Mouse (Mus musculus) kidney, postnatal 0 days (tissue): ENCODE data around the gene Nkain2. TPM values are rescaled to one million over a fixed set of nuclear protein-coding genes. Genes with fewer than 3 reads are reported as not detected.
"Not testable (repeated sequence)": the region's sequence is repeated elsewhere in the genome, so short reads cannot be mapped to it uniquely, and the experiment has no call there.

Source experiments
- ATAC-seq: fragments of 200-750 bp; cut with Nextera tagmentation; replicated peaks from 2 replicates; pipeline ENCODE4 v1.8.0; 2017; ENCODE audit warnings: low read depth, moderate number of reproducible peaks, moderate TSS enrichment, moderate library complexity; ENCODE audit not compliant: low FRiP score
- DNase-seq: peaks from one replicate; pipeline ENCODE4 v3.0.0-alpha.2; 2016; ENCODE audit warnings: low spot score
- H3K27ac ChIP-seq: fragments of 300-500 bp; sonication (generic); 2 replicates; pipeline ENCODE4 v1.5.1; 2014; ENCODE audit warnings: mild to moderate bottlenecking
- H3K27me3 ChIP-seq: fragments of 300-500 bp; sonication (generic); 2 replicates; pipeline ENCODE4 v1.6.1; 2014; ENCODE audit warnings: low read length, mixed read lengths; ENCODE audit not compliant: insufficient read depth
- H3K36me3 ChIP-seq: fragments of 300-500 bp; sonication (generic); 2 replicates; pipeline ENCODE4 v1.6.1; 2014; ENCODE audit warnings: low read length, mixed read lengths; ENCODE audit not compliant: insufficient read depth
- H3K4me1 ChIP-seq: fragments of 300-500 bp; sonication (generic); replicated peaks from 2 replicates; pipeline ENCODE4 v1.6.1; 2014; ENCODE audit warnings: antibody characterized with exemption, low read length, mixed read lengths; ENCODE audit not compliant: insufficient read depth
- H3K4me2 ChIP-seq: fragments of 300-500 bp; sonication (generic); 2 replicates; pipeline ENCODE4 v1.6.1; 2014; ENCODE audit warnings: mild to moderate bottlenecking, low read length, moderate library complexity, mixed read lengths
- H3K4me3 ChIP-seq: fragments of 300-500 bp; sonication (generic); replicated peaks from 2 replicates; pipeline ENCODE4 v1.5.1; 2014; ENCODE audit warnings: low read depth, low read length
- H3K9ac ChIP-seq: fragments of 300-500 bp; sonication (generic); 2 replicates; pipeline ENCODE4 v1.6.1; 2014; ENCODE audit warnings: low read depth, low read length
- H3K9me3 ChIP-seq: fragments of 300-500 bp; sonication (generic); replicated peaks from 2 replicates; pipeline ENCODE4 v1.6.1; 2016; ENCODE audit warnings: low read length, inconsistent platforms, mixed read lengths
- CTCF ChIP-seq: IDR thresholded peaks from 2 replicates; pipeline ENCODE4 v1.5.1; 2016; ENCODE audit warnings: antibody characterized with exemption, low read depth, mild to moderate bottlenecking, moderate library complexity
- WGBS: fragments of 180-500 bp; shearing (Covaris S2); extraction: QIAGEN DNeasy Blood & Tissue Kit; methylation state at CpG from one replicate; pipeline ENCODE4 v1.1.7; 2014; 5-methylcytosine and 5-hydroxymethylcytosine counted together
- polyA plus RNA-seq: library from polyadenylated mRNA; unstranded; fragments of >200 nt; fragmentation: Nextera tagmentation; extraction: Ambion mirVana; gene quantifications from 2 replicates; pipeline ENCODE4 v1.2.1, GENCODE M21; 2015

Nkain2 gene
- polyA plus RNA-seq, 1 experiment from 2014 or later: 0.34 TPM

DNA sequence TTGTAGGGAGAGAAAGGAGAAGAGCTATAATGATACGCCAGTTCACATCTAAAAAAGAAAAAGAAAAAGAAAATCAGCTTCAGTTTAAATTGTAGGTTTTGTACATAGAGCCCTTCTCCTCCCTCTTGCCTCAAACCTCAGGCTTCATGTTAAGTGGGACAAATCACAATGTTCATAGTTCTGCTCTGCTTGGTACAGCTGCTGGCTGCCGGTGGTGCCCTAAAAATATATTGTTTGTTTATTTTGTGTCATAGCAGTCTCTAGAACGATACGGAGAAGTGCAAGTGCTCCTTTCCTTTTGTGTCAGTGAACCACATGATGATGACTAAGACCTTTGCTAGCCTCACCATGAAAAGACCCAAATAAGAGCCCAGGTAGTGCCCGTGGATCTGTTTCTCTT is 962.6 kb downstream of the Nkain2 start:
- no peak overlapping the region for H3K27ac ChIP-seq
- WGBS: 45% methylated on average over 5 of the region's 5 CpGs
- H3K9ac ChIP-seq: no peak overlapping the region
- TF ChIP-seq CTCF: no peak
- no peaks in the 10 kb centered on the region for H3K4me1 ChIP-seq
- no peaks in the 10 kb centered on the region for H3K9me3 ChIP-seq
- H3K4me2 ChIP-seq: no peak overlapping the region
- no peak for DNase-seq
- no peaks in the 10 kb centered on the region for H3K27me3 ChIP-seq
- ATAC-seq: no peak
- H3K36me3 ChIP-seq: no peaks in the 10 kb centered on the region
- no peak overlapping the region for H3K4me3 ChIP-seq

DNA sequence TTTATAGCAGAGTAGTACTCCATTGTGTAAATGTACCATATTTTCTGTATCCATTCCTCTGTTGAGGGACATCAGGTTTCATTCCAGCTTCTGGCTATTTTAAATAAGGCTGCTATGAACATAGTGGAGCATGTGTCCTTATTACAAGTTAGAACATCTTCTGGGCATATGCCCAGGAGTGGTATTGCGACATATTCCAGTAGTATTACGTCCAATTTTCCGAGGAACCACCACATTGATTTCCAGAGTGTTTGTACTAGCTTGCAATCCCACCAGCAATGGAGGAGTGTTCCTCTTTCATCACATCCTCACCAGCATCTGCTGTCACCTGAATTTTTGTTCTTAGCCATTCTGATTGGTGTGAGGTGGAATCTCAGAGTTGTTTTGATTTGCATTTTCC is 969.4 kb downstream of the Nkain2 start:
- 87% methylated on average over 3 of the region's 3 CpGs for WGBS

DNA sequence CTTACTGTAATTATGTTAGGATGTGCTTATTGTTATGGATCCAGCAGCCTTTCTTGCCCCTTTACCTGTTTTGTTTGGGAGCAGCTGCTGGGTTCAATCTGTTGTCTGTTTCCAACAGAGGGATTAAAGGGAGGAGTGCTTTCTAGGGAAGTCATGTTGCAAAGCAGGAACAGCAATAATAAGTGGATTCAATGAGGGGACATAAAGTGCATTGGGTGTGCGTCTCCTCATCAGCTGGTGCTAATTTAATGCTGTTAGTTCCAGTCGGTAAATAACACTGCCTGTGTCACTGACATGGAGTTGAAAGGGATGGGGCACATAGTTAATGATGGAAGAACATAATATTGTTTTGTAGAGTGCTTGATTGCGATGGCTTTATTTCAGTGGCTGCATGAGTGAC is 982.8 kb downstream of the Nkain2 start:
- no peaks in the 10 kb centered on the region for H3K4me1 ChIP-seq
- no peak overlapping the region for H3K27ac ChIP-seq
- H3K36me3 ChIP-seq: no peaks in the 10 kb centered on the region
- WGBS: 42% methylated on average over 3 of the region's 3 CpGs
- no peaks in the 10 kb centered on the region for H3K27me3 ChIP-seq
- DNase-seq (no peak), ATAC-seq (no peak)
- no peaks in the 10 kb centered on the region for H3K9me3 ChIP-seq
- H3K9ac ChIP-seq: no peak overlapping the region
- H3K4me3 ChIP-seq: no peak overlapping the region
- no peak overlapping the region for H3K4me2 ChIP-seq
- TF ChIP-seq CTCF: no peak

More for the DNA sequence above, 969.4 kb downstream of the Nkain2 start:
- not testable (repeated sequence) for H3K27ac ChIP-seq, H3K27me3 ChIP-seq, H3K36me3 ChIP-seq, H3K4me1 ChIP-seq, DNase-seq, H3K4me2 ChIP-seq, H3K9me3 ChIP-seq, H3K9ac ChIP-seq, H3K4me3 ChIP-seq, ATAC-seq

GRCm38 (mm10) chr10:31899501-31899900 is 990.8 kb downstream of the Nkain2 start:
- Histone ChIP-seq H3K4me2 (no peak overlapping the region), H3K4me3 (no peak overlapping the region), H3K27ac (no peak overlapping the region), H3K27me3 (no peaks in the 10 kb centered on the region), H3K36me3 (no peaks in the 10 kb centered on the region), H3K9me3 (no peaks in the 10 kb centered on the region), H3K9ac (no peak overlapping the region), H3K4me1 (no peaks in the 10 kb centered on the region)
- no peak for TF ChIP-seq CTCF
- ATAC-seq (no peak), DNase-seq (no peak)
- WGBS: 22% methylated on average over 2 of the region's 2 CpGs

DNA sequence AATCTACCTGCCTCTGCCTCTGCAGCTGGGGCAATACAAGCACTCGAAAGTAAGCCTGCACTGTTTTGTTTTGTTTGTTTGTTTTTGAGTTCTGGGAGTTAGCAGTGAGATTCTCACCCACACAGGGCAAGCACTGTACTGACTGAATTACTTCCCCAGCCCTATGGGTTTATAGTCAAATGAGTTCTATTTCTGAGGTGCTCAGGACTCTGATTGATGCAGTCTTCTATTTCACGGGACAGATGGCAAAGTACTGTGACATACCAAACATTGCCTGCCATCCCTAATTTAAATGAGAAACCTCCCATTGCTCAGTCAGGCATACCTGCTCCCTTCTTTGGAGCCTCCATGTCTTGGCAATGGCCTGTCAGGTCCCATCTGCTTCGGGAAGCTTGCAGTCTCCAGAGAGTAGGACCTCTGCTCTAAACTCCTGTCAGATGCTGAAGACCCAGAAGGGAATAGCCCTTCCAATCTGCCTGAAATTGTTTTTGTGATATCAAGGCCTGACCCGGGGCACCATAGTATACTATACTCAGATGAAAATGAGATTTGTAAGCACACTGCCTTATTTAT is 1016.9 kb downstream of the Nkain2 start:
- Histone ChIP-seq H3K27ac (no peak overlapping the region), H3K4me3 (no peak overlapping the region)
- 49% methylated on average over 4 of the region's 4 CpGs for WGBS

DNA sequence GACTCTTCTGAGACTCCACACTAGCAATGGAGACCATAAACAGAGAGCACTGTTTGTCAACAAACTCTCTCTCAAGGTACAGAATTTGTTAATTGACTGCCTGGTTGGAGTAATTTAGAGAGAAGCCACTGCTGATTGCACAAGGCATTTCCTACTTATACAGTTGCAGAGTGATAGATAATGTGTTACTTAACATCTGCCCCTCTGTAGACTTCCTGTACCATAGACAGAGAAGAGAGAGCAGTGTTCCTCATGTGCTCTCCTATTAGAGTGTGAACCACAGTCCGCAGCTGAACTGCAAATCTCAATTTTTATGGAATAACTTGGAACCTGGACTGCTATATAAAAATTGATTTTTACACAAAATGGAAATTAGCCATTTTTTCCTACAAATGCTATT is 1022.0 kb downstream of the Nkain2 start:
- no peak overlapping the region for H3K4me2 ChIP-seq
- 88% methylated on average over 1 of the region's 1 CpGs for WGBS
- no peak for TF ChIP-seq CTCF
- DNase-seq (no peak), ATAC-seq (no peak)
- no peak overlapping the region for H3K27ac ChIP-seq
- H3K4me3 ChIP-seq: no peak overlapping the region
- no peaks in the 10 kb centered on the region for H3K27me3 ChIP-seq
- H3K36me3 ChIP-seq: no peaks in the 10 kb centered on the region
- H3K9me3 ChIP-seq: no peaks in the 10 kb centered on the region
- H3K9ac ChIP-seq: no peak overlapping the region
- no peaks in the 10 kb centered on the region for H3K4me1 ChIP-seq

More for the DNA sequence above, 1016.9 kb downstream of the Nkain2 start:
- Histone ChIP-seq H3K9ac (no peak overlapping the region), H3K27me3 (no peaks in the 10 kb centered on the region), H3K4me1 (no peaks in the 10 kb centered on the region), H3K4me2 (no peak overlapping the region), H3K9me3 (no peaks in the 10 kb centered on the region), H3K36me3 (no peaks in the 10 kb centered on the region)
- TF ChIP-seq CTCF: no peak
- no peak for ATAC-seq
- DNase-seq: no peak

GRCm38 (mm10) chr10:31827041-31827440 is 1063.2 kb downstream of the Nkain2 start:
- no peak overlapping the region for H3K27ac ChIP-seq
- no peak overlapping the region for H3K4me2 ChIP-seq
- TF ChIP-seq CTCF: no peak
- no peaks in the 10 kb centered on the region for H3K36me3 ChIP-seq
- H3K27me3 ChIP-seq: no peaks in the 10 kb centered on the region
- H3K4me1 ChIP-seq: no peaks in the 10 kb centered on the region
- DNase-seq: no peak
- H3K9me3 ChIP-seq: no peaks in the 10 kb centered on the region
- H3K4me3 ChIP-seq: no peak overlapping the region
- H3K9ac ChIP-seq: no peak overlapping the region
- ATAC-seq: no peak
- WGBS: 72% methylated on average over 1 of the region's 1 CpGs
